Mouse (Mus musculus) lung, postnatal 0 days (tissue): ENCODE measurements around the gene Lrig3. TPM values are rescaled to one million over a fixed set of nuclear protein-coding genes. Genes with fewer than 3 reads are reported as not detected.

ENCODE experiments used
- ATAC-seq: fragments of 200-750 bp; cut with Nextera tagmentation; 2 replicates; pipeline ENCODE4 v1.8.0; 2017; ENCODE audit warnings: moderate library complexity
- DNase-seq: peaks from one replicate; pipeline ENCODE4 v3.0.0-alpha.2; 2016; ENCODE audit warnings: low spot score
- H3K27ac ChIP-seq: fragments of 300-500 bp; sonication (generic); 2 replicates; pipeline ENCODE4 v1.5.1; 2014; ENCODE audit warnings: antibody characterized with exemption, mild to moderate bottlenecking, low read length, mixed read lengths
- H3K27me3 ChIP-seq: fragments of 300-500 bp; sonication (generic); replicated peaks from 2 replicates; pipeline ENCODE4 v1.6.1; 2014; ENCODE audit warnings: low read length, mixed read lengths; ENCODE audit not compliant: insufficient read depth
- H3K36me3 ChIP-seq: fragments of 300-500 bp; sonication (generic); 2 replicates; pipeline ENCODE4 v1.6.1; 2014; ENCODE audit warnings: low read length, mixed read lengths; ENCODE audit not compliant: insufficient read depth
- H3K4me1 ChIP-seq: fragments of 300-500 bp; sonication (generic); 2 replicates; pipeline ENCODE4 v1.6.1; 2014; ENCODE audit warnings: antibody characterized with exemption, low read depth, low read length, mixed read lengths; ENCODE audit not compliant: insufficient read depth
- H3K4me2 ChIP-seq: fragments of 300-500 bp; sonication (generic); replicated peaks from 2 replicates; pipeline ENCODE4 v1.6.1; 2014; ENCODE audit warnings: low read depth, mild to moderate bottlenecking, low read length, moderate library complexity, mixed read lengths
- H3K4me3 ChIP-seq: fragments of 300-500 bp; sonication (generic); 2 replicates; pipeline ENCODE4 v1.5.1; 2014; ENCODE audit warnings: low read depth, low read length
- H3K9ac ChIP-seq: fragments of 300-500 bp; sonication (generic); replicated peaks from 2 replicates; pipeline ENCODE4 v1.6.1; 2014; ENCODE audit warnings: low read depth, mild to moderate bottlenecking
- H3K9me3 ChIP-seq: fragments of 300-500 bp; sonication (generic); 2 replicates; pipeline ENCODE4 v1.6.1; 2016; ENCODE audit warnings: low read length, mixed read lengths
- CTCF ChIP-seq: IDR thresholded peaks from 2 replicates; pipeline ENCODE4 v1.5.1; 2016; ENCODE audit warnings: antibody characterized with exemption, mild to moderate bottlenecking
- EP300 ChIP-seq: IDR thresholded peaks from 2 replicates; pipeline ENCODE4 v1.6.1; 2016; ENCODE audit warnings: antibody characterized with exemption, mild to moderate bottlenecking, control low read depth
- WGBS: fragments of 180-500 bp; shearing (Covaris S2); extraction: QIAGEN DNeasy Blood & Tissue Kit; methylation state at CpG from one replicate; pipeline ENCODE4 v1.1.7; 2014; 5-methylcytosine and 5-hydroxymethylcytosine counted together
- polyA plus RNA-seq: library from polyadenylated mRNA; unstranded; fragments of >200 nt; fragmentation: Nextera tagmentation; extraction: Ambion mirVana; gene quantifications from 2 replicates; pipeline ENCODE4 v1.2.1, GENCODE M21; 2015

Lrig3 gene
- polyA plus RNA-seq, 1 experiment from 2014 or later = 4.7 TPM

DNA sequence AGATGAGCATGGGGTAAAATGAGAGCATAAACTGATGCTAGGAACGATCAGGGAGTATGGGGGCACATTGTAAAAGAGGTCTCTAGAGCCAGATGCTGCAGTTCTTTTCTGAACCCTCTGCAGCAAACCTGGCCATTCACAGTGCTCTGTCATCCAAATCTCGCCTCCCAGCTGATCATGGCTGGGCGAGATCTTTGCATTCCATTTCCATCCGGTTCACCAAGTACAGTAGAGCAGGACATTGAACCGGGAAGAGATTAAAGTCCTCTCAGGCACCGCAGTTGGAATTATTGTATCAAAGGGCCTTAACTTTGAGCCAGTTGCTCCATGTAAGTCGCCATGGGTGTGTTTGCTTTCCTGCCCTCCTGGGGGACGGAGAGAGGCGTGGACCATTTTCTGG lies 20.5 kb downstream of the Lrig3 start:
- ATAC-seq (no peak), DNase-seq (no peak)
- no peaks in the 10 kb centered on the region for H3K4me1 ChIP-seq

DNA sequence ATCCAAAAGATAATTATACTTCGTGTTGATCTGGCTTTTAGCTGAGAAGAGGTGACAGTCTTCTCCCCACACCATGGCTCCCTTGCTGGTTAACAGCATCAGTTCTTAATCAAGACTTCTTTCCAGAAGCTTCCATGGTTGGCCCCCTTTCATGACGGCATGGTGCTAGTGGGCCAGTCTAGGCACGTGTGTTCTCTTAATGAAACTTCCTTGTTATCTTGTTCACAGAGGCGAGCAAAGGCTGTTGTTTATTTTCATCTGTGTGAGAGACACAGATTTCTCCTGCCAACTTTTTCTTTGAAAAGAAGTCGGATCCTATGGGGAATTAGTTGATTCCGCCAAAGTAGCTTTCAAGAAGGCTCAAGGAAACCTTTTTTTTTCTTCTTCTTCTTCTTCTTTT lies 21.3 kb downstream of the Lrig3 start:
- ATAC-seq = no peak
- no peak overlapping the region for H3K4me2 ChIP-seq
- no peaks in the 10 kb centered on the region for H3K4me1 ChIP-seq
- H3K4me3 ChIP-seq = no peak overlapping the region
- no peaks in the 10 kb centered on the region for H3K27me3 ChIP-seq
- 45% methylated on average over 6 of the region's 6 CpGs for WGBS
- H3K36me3 ChIP-seq = no peaks in the 10 kb centered on the region
- no peak for DNase-seq
- H3K9ac ChIP-seq = no peak overlapping the region
- no peaks in the 10 kb centered on the region for H3K9me3 ChIP-seq
- TF ChIP-seq EP300 (no peak), CTCF (no peak)
- H3K27ac ChIP-seq = no peak overlapping the region

More for the DNA sequence above, 20.5 kb downstream of the Lrig3 start:
- TF ChIP-seq EP300 (no peak), CTCF (no peak)
- WGBS = 92% methylated on average over 9 of the region's 9 CpGs
- H3K27me3 ChIP-seq = no peaks in the 10 kb centered on the region
- H3K27ac ChIP-seq = no peak overlapping the region
- H3K9ac ChIP-seq = no peak overlapping the region
- H3K4me3 ChIP-seq = no peak overlapping the region
- H3K9me3 ChIP-seq = no peaks in the 10 kb centered on the region
- H3K4me2 ChIP-seq = no peak overlapping the region
- H3K36me3 ChIP-seq = no peaks in the 10 kb centered on the region

DNA sequence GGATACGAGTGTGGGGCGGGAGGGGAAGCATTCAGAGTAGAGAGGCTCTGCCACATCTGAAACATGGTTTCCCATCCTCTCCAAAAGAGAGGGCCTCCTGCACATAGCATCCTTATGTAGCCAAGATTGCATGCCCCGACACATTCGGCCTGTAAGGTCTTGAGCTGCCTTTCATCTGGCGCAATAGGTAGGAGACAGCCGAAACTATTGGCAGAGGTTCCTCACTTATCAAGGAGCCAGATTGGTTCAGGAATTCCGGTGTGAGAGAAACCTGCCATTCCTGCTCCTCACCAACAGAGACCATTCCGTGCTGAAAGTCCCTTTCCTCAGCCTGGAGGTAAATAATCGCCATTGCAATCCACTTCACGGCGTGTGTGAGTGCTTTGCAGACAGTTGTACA lies 22.1 kb downstream of the Lrig3 start:
- Histone ChIP-seq H3K9ac (no peak overlapping the region), H3K27me3 (no peaks in the 10 kb centered on the region), H3K4me1 (no peaks in the 10 kb centered on the region), H3K9me3 (no peaks in the 10 kb centered on the region), H3K4me2 (no peak overlapping the region), H3K27ac (no peak overlapping the region), H3K36me3 (no peaks in the 10 kb centered on the region), H3K4me3 (no peak overlapping the region)
- DNase-seq (peak; percentile 29), ATAC-seq (no peak)
- WGBS = 57% methylated on average over 11 of the region's 11 CpGs
- TF ChIP-seq CTCF = no peak
- no peak for TF ChIP-seq EP300

- 0 out of 2 replicates have a peak, but pooled peaks cover 3% of the 10 kb centered on the region for H3K4me1 ChIP-seq
- H3K4me3 ChIP-seq = no peak overlapping the region
- H3K27ac ChIP-seq = no peak overlapping the region
- no peak overlapping the region for H3K9ac ChIP-seq
- H3K27me3 ChIP-seq = no peaks in the 10 kb centered on the region
- H3K36me3 ChIP-seq = no peaks in the 10 kb centered on the region
- H3K9me3 ChIP-seq = no peaks in the 10 kb centered on the region
- no peak overlapping the region for H3K4me2 ChIP-seq
- DNase-seq (no peak), ATAC-seq (no peak)
- TF ChIP-seq EP300 = no peak
- no peak for TF ChIP-seq CTCF
- 69% methylated on average over 7 of the region's 7 CpGs for WGBS
These were observed 23.9 kb downstream of the Lrig3 start for GRCm38 (mm10) chr10:125989890-125990289.

- no peak for DNase-seq
These were observed 24.4 kb downstream of the Lrig3 start for GRCm38 (mm10) chr10:125990394-125990793.

DNA sequence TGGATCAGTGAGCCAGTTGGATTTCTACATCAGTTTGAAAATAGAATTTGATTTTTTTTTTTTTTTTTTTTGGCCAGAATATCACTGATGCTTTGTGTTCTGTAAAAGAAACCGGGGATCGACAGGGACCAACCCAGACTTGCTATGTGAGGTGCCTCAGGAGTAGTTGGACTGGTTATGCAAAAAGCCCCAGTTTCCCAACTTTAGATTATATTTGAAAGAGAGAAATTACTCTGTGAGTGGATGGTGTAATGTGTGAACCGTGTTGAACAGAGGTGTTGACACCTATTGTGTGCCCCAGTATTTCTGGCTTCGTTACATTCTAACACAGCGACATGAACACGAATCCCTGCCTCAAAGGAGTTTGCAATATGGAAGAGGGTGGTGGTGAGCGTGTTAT lies 25.9 kb downstream of the Lrig3 start:
- Histone ChIP-seq H3K4me3 (no peak overlapping the region), H3K4me2 (no peak overlapping the region), H3K9ac (no peak overlapping the region), H3K36me3 (peaks cover 10% of the 10 kb centered on the region; the same call in 1 of the 2 replicates), H3K27me3 (no peaks in the 10 kb centered on the region), H3K4me1 (0 out of 2 replicates have a peak, but pooled peaks cover 3% of the 10 kb centered on the region), H3K27ac (no peak overlapping the region), H3K9me3 (no peaks in the 10 kb centered on the region)
- ATAC-seq (peak; percentile 47), DNase-seq (peak; percentile 31)
- TF ChIP-seq CTCF (no peak), EP300 (no peak)
- 72% methylated on average over 7 of the region's 7 CpGs for WGBS

More at GRCm38 (mm10) chr10:125990394-125990793, 24.4 kb downstream of the Lrig3 start:
- H3K36me3 ChIP-seq = peaks cover 1% of the 10 kb centered on the region; the same call in 1 of the 2 replicates
- no peak overlapping the region for H3K27ac ChIP-seq
- H3K9me3 ChIP-seq = no peaks in the 10 kb centered on the region
- no peaks in the 10 kb centered on the region for H3K27me3 ChIP-seq
- no peak for TF ChIP-seq CTCF
- H3K4me2 ChIP-seq = no peak overlapping the region
- no peak overlapping the region for H3K9ac ChIP-seq
- H3K4me1 ChIP-seq = 0 out of 2 replicates have a peak, but pooled peaks cover 3% of the 10 kb centered on the region
- no peak overlapping the region for H3K4me3 ChIP-seq
- 68% methylated on average over 5 of the region's 5 CpGs for WGBS
- ATAC-seq = no peak

- H3K9me3 ChIP-seq = no peaks in the 10 kb centered on the region
- WGBS = 45% methylated on average over 1 of the region's 1 CpGs
- H3K9ac ChIP-seq = no peak overlapping the region
- H3K27ac ChIP-seq = no peak overlapping the region
- ATAC-seq = peak; percentile 89
- TF ChIP-seq EP300 = no peak
- TF ChIP-seq CTCF = peak; percentile 77
- DNase-seq = peak; percentile 92
- H3K4me1 ChIP-seq = 0 out of 2 replicates have a peak, but pooled peaks cover 3% of the 10 kb centered on the region
- H3K4me2 ChIP-seq = no peak overlapping the region
- H3K36me3 ChIP-seq = peaks cover 14% of the 10 kb centered on the region
- H3K4me3 ChIP-seq = no peak overlapping the region
- H3K27me3 ChIP-seq = no peaks in the 10 kb centered on the region
These were observed 28.9 kb downstream of the Lrig3 start for GRCm38 (mm10) chr10:125994855-125995254.
